ENCODE assay signal across 8 mouse cellular contexts in genomic region chr19:9989171-9989883, GRCm38 (mm10). TPM values are rescaled to one million over a fixed set of nuclear protein-coding genes. Genes with fewer than 3 reads are reported as not detected.
DNase-seq lines count a peak whose midpoint lies in the region; ATAC-seq and TF ChIP-seq lines count a peak whose summit lies in the region.

No protein-coding gene starts in this region.

- 49% methylated on average over 17 of the region's 17 CpGs for WGBS in liver, adult 2 months
- WGBS in midbrain, embryonic 15.5 days: 67% methylated on average over 17 of the region's 17 CpGs

- no peaks in the 10 kb centered on the region for H3K36me3 ChIP-seq in testis, adult 2 months (ENCODE audit: control insufficient read depth, insufficient read depth, low read length)
- peaks cover 14% of the 10 kb centered on the region for H3K36me3 ChIP-seq in liver, adult 2 months (ENCODE audit: control insufficient read depth, insufficient read depth, low read length)
- peaks cover 7% of the 10 kb centered on the region for H3K36me3 ChIP-seq in midbrain, embryonic 15.5 days (replicated peaks)

- no peak for ATAC-seq in midbrain, embryonic 15.5 days (replicated peaks)

- peak; percentile 51 for DNase-seq in gastrocnemius, adult 18-20 months (ENCODE audit: low spot score)
- no peak for DNase-seq in gastrocnemius, postnatal 4 days (ENCODE audit: low spot score in 2 of 2)
- no peak for DNase-seq in testis, postnatal 10 days (ENCODE audit: low spot score)
- peak; percentile 27 for DNase-seq in liver, adult 2 months (ENCODE audit: extremely low read depth, low read depth, low spot score)
- peak; percentile 46 for DNase-seq in thymus, postnatal 4 days
- DNase-seq in left cerebral cortex, adult 9 months (ENCODE audit: low spot score in 2 of 2): no peak

- TF ChIP-seq POLR2A in testis, adult 2 months (IDR thresholded peaks at IDR 0.05; ENCODE audit: control insufficient read depth, low read depth, low read length): no peak
- no peak for TF ChIP-seq POLR2A in liver, adult 2 months (IDR thresholded peaks at IDR 0.05; ENCODE audit: extremely low read depth, insufficient read depth, low read length)

- no peak overlapping the region for H3K9ac ChIP-seq in liver, adult 2 months (ENCODE audit: low read depth, low read length)
- no peak overlapping the region for H3K9ac ChIP-seq in midbrain, embryonic 15.5 days

- peak; percentile 44; the same call in 1 of the 2 replicates for TF ChIP-seq CTCF in testis, adult 2 months (IDR thresholded peaks at IDR 0.05; ENCODE audit: control insufficient read depth, insufficient read depth, insufficient replicate concordance, low read depth, low read length)
- TF ChIP-seq CTCF in liver, adult 2 months (IDR thresholded peaks at IDR 0.05; ENCODE audit: low read depth, low read length): peak; percentile 77

- H3K4me1 ChIP-seq in testis, adult 2 months (ENCODE audit: control insufficient read depth, insufficient read depth, low read length): peaks cover 6% of the 10 kb centered on the region
- H3K4me1 ChIP-seq in liver, adult 2 months (ENCODE audit: control insufficient read depth, insufficient read depth, low read length): peaks cover 16% of the 10 kb centered on the region
- peaks cover 11% of the 10 kb centered on the region; the same call in 1 of the 2 replicates for H3K4me1 ChIP-seq in midbrain, embryonic 15.5 days

- no peaks in the 10 kb centered on the region for H3K79me2 ChIP-seq in liver, adult 2 months (ENCODE audit: control insufficient read depth, insufficient read depth, low read length)

- no peak overlapping the region for H3K4me2 ChIP-seq in midbrain, embryonic 15.5 days

- no peaks in the 10 kb centered on the region for H3K9me3 ChIP-seq in midbrain, embryonic 15.5 days

- no peak overlapping the region for H3K27ac ChIP-seq in testis, adult 2 months (ENCODE audit: control insufficient read depth, insufficient read depth, low read depth, low read length)
- no peak overlapping the region for H3K27ac ChIP-seq in liver, adult 2 months (replicated peaks; ENCODE audit: insufficient read depth, low read depth, low read length)
- H3K27ac ChIP-seq in midbrain, embryonic 15.5 days: no peak overlapping the region

- no peak overlapping the region for H3K4me3 ChIP-seq in testis, adult 2 months (ENCODE audit: control insufficient read depth, low read depth, low read length)
- H3K4me3 ChIP-seq in liver, adult 2 months (ENCODE audit: insufficient read depth, low read depth, low read length): no peak overlapping the region
- no peak overlapping the region for H3K4me3 ChIP-seq in midbrain, embryonic 15.5 days

- no peaks in the 10 kb centered on the region for H3K27me3 ChIP-seq in testis, adult 2 months (ENCODE audit: control insufficient read depth, insufficient read depth, low read length)
- no peaks in the 10 kb centered on the region for H3K27me3 ChIP-seq in liver, adult 2 months (ENCODE audit: control insufficient read depth, insufficient read depth, low read length)
- H3K27me3 ChIP-seq in midbrain, embryonic 15.5 days (replicated peaks): no peaks in the 10 kb centered on the region

RNA-seq across cellular contexts. Expression of gene Fth1, which starts 8.9 kb away (rescaled TPM):
- total RNA-seq in gastrocnemius, adult 18-20 months (2021): 1,000 to 10,000 TPM; 2,098 to 2,234 TPM
- total RNA-seq in gastrocnemius, postnatal 4 days (2021): 1,000 to 10,000 TPM; 1,831 to 1,888 TPM
- polyA plus RNA-seq in testis, adult 2 months (2012; rRNA removed): 268 and 313 TPM in 2 replicates
- 1,154 and 1,241 TPM in 2 replicates for total RNA-seq in liver, adult 2 months (2014; rRNA removed)
- polyA plus RNA-seq in liver, adult 2 months (2012; rRNA removed): 7,340 and 8,771 TPM in 2 replicates
- 1,452 and 1,467 TPM in 2 replicates for polyA plus RNA-seq in midbrain, embryonic 15.5 days (2015; fragmentation: Nextera tagmentation; extraction: Ambion mirVana)

RNA-seq across cellular contexts. Expression of gene Best1, which starts 12.1 kb away (rescaled TPM):
- under 1 TPM; 0.11 to 0.24 TPM for total RNA-seq in gastrocnemius, adult 18-20 months (2021)
- total RNA-seq in gastrocnemius, postnatal 4 days (2021): 1 to 10 TPM; 1.2 to 1.5 TPM
- polyA plus RNA-seq in testis, adult 2 months (2012; rRNA removed): 339 and 362 TPM in 2 replicates
- not detected in 2 replicates for total RNA-seq in liver, adult 2 months (2014; rRNA removed)
- 0.05 TPM in 1 of 2 replicates, not detected in the other for polyA plus RNA-seq in liver, adult 2 months (2012; rRNA removed)
- polyA plus RNA-seq in midbrain, embryonic 15.5 days (2015; fragmentation: Nextera tagmentation; extraction: Ambion mirVana): 1.7 and 3.2 TPM in 2 replicates

RNA-seq across cellular contexts. Expression of gene Rab3il1, which starts 12.1 kb away (rescaled TPM):
- 1 to 10 TPM; 3.0 to 4.5 TPM for total RNA-seq in gastrocnemius, adult 18-20 months (2021)
- total RNA-seq in gastrocnemius, postnatal 4 days (2021): 10 to 100 TPM; 24.2 to 26.1 TPM
- 362 and 384 TPM in 2 replicates for polyA plus RNA-seq in testis, adult 2 months (2012; rRNA removed)
- total RNA-seq in liver, adult 2 months (2014; rRNA removed): 3.1 and 4.0 TPM in 2 replicates
- 3.1 and 3.8 TPM in 2 replicates for polyA plus RNA-seq in liver, adult 2 months (2012; rRNA removed)
- 24.5 and 29.2 TPM in 2 replicates for polyA plus RNA-seq in midbrain, embryonic 15.5 days (2015; fragmentation: Nextera tagmentation; extraction: Ambion mirVana)

RNA-seq across cellular contexts. Expression of gene Fads3, which starts 52.0 kb away (rescaled TPM):
- total RNA-seq in gastrocnemius, adult 18-20 months (2021): 1 to 10 TPM; 2.2 to 5.7 TPM
- 10 to 100 TPM; 16.8 to 28.4 TPM for total RNA-seq in gastrocnemius, postnatal 4 days (2021)
- polyA plus RNA-seq in testis, adult 2 months (2012; rRNA removed): 7.6 and 12.0 TPM in 2 replicates
- total RNA-seq in liver, adult 2 months (2014; rRNA removed): 1.4 and 2.8 TPM in 2 replicates
- polyA plus RNA-seq in liver, adult 2 months (2012; rRNA removed): 4.8 TPM in 2 replicates
- polyA plus RNA-seq in midbrain, embryonic 15.5 days (2015; fragmentation: Nextera tagmentation; extraction: Ambion mirVana): 25.8 and 27.1 TPM in 2 replicates

Comparison
In these comparisons a context has a peak if more than half of its experiments do, and no peak if none do; other contexts are left out.
1. DNase-seq: peak in gastrocnemius, adult 18-20 months (single experiment), liver, adult 2 months (single experiment) and thymus, postnatal 4 days (single experiment); none in gastrocnemius, postnatal 4 days (0 of 2), testis, postnatal 10 days (single experiment) and left cerebral cortex, adult 9 months (0 of 2).